Mouse (Mus musculus) gastrocnemius, postnatal 36 days (tissue): ENCODE measurements around the gene Rnf8. TPM values are rescaled to one million over a fixed set of nuclear protein-coding genes. Genes with fewer than 3 reads are reported as not detected.
"Not testable (repeated sequence)": the region's sequence is repeated elsewhere in the genome, so short reads cannot be mapped to it uniquely, and the experiment has no call there.

Source experiments
- DNase-seq, 2 experiments: peaks; one replicate each; pipeline ENCODE4 v3.0.0; 2022
- intact Hi-C: fragments of 180-260 bp; cut with DNase I; formaldehyde crosslinking; loops from one replicate; pipeline ENCODE4 v1.15.1; 2025
- long read RNA-seq, 2 experiments: library from polyadenylated mRNA; stranded (forward); transcript quantifications; one replicate each; pipeline ENCODE4 v2.0.0; 2021
- total RNA-seq, 2 experiments: library from RNA; stranded (reverse); gene quantifications; 2 replicates each; pipeline ENCODE4 v1.2.3; 2021

The Rnf8 gene
- 10 to 100 TPM; 17.9 to 22.4 TPM for total RNA-seq
- long read RNA-seq, experiment 1, full-length matches to known transcripts, result 26 of 29 reads
- long read RNA-seq, experiment 1, partial matches to known transcripts, result 3 of 29 reads
- long read RNA-seq, experiment 1, other reads (novel, unspliced or antisense), result 0 of 29 reads
- long read RNA-seq, experiment 2, full-length matches to known transcripts, result 35 of 36 reads
- long read RNA-seq, experiment 2, partial matches to known transcripts, result 0 of 36 reads
- long read RNA-seq, experiment 2, other reads (novel, unspliced or antisense), result 1 of 36 reads

DNA sequence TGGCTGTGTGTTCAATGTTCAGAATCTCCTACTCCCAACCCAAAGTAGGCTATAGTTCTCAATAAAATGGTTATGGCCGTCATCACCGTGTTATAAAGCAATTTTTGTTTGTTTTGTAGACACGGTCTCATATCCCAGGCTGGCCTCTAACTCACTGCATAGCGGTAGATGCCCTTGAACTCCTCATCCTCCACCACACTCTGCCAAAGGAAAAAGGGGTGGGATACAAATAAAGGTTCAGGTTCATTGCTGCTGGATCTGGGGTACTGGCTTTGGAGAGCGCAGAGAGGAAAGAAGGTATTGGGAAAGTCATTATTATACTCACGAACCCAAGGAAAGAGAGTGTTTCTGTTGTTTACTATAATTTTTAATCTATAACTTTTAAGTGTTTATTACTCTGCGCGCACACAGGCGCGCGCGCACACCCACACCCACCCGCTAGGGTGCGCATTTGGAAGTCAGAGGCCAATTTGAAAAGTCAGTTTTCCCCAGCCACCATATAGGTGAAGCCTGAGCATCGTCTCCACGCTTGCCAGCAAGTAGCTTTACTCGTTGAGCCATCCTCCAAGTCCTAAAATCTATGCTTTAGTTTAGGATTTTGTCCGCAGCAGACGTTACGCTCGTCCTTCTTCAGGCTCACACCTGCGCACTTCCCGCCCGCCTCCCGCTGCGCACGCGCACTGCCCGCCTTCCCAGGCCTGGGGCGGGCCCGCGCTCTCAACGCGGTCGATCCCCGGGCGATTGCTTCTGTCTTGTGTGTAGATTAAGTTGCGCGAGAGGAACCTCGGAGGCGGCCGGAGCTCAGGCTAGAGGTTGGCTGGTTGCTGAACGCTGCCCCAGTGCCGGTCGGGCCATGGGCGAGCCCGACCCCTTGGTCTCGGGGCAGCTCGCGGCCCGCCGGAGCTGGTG is at the start of gene Rnf8, which contains the start of gene Gm28043:
Rnf8 (plus strand) TSS at position 676 of the 909 bp plus-strand sequence.
Gm28043 (plus strand) TSS at position 762 of the 909 bp plus-strand sequence.
- DNase-seq, result peak; percentile 89
- intact Hi-C loops, result loop anchor here (5.0 kb wide), 1 partner anchor 268 kb away; no protein-coding TSS in a partner anchor

DNA sequence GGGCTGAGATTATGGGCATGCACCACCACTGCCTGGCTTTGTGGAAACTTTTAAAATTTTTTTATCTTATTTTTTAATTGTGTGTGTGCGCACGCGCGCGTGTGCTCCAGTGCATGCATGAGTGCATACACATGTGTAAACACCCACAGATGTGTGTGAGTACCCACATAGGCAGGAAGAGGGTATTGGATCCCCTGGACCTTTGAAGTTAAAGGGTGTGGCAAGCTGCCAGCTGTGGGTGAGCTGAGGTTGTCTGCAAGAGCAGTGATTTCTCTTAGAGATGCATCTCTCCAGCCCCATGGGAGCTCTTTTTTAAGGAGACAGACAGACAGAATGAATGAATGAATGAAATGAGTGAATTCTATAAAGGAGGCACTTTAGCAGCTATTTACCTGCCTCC is 49.1 kb upstream of the Rnf8 start:
- DNase-seq, result no peak
- intact Hi-C loops, result no loop called here

- no peak for DNase-seq
- intact Hi-C loops, result no loop called here
These were observed 46.2 kb upstream of the Rnf8 start for GRCm38 (mm10) chr17:29568435-29568834.

DNA sequence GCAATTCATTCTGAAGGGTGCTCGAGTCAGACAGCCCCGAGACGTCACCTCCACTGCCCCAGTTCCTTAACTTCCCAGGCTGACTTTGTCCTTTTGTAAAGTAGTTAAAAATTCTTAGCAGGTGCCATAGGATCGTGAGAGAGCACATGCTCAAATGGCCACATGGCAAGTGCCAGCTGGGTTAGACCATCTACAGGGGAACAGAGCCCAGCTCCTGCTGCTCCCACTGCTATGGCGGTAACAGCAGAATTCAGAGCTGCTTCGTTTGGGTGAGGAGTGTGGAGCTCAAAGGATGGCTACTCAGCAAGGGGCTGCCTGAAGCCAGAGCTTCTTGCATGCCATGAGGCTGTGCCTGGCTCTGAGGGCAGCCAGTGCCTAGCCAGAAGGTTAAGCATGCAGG is 44.8 kb upstream of the Rnf8 start:
- DNase-seq, result no peak
- intact Hi-C loops, result no loop called here

DNA sequence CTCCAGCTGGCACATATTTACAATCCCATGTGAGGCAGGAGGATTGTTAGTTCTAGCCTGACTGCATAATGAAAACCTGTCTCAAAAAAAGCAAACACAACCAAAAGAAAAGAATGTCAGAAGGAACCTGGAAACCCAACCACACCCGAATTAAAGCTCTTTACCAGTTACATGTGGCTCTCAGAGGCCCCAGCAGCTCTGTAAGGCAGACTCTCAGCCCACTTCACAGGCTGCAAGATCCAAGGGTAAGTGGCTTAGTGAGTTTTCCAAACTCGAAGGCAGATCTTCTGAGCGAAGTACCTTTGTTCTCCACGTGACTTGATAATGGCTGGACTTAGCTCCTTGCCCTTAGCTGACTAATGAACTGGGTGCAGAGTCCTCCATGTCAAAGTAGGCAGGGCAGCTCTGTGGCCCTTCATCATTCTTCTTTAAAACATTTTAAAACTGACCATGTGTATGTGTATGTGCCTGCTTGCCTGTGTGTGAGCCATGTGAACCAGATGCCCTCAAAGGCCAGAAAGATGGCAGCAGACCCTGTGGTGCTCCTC is 34.9 kb upstream of the Rnf8 start:
- no peak for DNase-seq
- intact Hi-C loops, result no loop called here

DNA sequence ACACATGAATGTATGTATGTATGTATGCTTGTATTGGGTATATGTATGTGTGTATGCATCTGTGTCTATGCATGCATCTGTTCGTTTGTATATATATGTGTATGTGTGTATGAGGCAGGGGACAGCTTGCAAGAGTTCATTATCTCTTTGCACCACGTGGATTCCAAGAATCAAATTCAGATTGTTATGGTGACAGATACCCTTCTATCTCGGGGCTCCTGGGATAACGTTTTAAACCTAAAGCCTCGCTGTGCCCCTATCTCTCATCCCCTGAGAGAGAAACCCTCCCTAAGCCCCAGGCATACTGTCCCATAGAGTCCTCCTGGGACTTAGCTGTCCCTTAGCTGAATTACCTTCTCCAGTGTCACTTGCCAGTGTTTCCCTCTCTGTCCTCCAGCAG is 31.0 kb upstream of the Rnf8 start:
- intact Hi-C loops, result no loop called here
- DNase-seq, result no peak

DNA sequence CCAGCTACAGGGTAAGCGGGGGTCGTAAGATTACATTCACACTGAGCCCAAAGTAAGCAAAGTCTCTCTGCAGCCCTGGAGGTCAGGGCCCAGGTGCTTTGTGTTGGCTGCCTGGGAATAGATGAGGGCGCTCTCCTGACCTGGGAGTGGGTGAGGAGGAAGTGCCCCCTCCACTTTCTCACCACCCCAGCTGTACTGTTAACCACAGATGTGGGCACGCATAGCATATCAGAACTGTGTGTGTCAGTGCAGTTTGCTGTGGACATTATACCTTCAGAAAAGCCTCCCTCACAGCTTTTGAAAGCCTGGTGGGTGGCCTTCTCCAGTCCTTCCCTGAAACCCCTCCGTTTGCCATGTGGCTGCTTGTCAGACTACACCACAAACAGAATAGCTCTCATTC is 30.3 kb upstream of the Rnf8 start:
- intact Hi-C loops, result no loop called here
- no peak for DNase-seq

DNA sequence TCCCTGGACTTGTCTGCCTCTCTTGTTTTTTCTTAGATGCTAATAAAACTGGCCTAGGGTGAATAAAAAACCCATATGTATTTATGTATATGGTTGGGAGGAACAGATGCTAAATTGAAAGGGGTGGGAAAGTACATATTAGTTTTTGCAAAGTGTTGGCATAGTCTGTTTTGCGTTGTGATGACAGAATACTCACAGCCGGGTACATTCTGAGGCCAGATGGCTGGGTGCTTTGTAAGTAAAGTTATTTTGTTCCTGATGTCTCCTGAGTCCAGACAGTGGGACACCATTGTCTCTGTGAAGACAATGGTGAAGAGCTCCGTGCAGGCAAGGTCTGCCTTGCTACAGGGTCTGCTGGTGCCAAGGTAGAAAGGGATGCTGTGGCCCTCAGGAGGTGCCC is 29.9 kb upstream of the Rnf8 start:
- intact Hi-C loops, result no loop called here
- DNase-seq, result no peak

DNA sequence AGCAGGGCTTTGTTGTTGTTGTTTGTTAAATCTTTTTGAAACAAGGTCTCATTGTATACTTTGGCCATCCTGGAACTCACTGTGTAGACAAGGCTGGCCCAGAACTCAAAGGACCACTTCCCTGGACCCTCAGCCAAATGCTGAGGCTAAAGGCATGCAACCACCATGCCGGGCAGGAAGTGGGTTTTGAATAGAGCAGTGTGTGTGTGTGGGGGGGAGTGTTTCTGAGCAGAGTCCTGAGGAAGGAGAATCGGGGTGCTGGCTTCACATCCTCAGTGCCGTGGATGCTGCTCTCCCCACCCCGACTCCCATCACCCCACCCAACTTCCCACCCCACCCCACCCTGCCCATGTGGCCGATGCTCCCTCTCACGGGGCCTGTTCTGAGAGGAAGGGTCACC is 29.1 kb upstream of the Rnf8 start:
- intact Hi-C loops, result no loop called here
- no peak for DNase-seq

DNA sequence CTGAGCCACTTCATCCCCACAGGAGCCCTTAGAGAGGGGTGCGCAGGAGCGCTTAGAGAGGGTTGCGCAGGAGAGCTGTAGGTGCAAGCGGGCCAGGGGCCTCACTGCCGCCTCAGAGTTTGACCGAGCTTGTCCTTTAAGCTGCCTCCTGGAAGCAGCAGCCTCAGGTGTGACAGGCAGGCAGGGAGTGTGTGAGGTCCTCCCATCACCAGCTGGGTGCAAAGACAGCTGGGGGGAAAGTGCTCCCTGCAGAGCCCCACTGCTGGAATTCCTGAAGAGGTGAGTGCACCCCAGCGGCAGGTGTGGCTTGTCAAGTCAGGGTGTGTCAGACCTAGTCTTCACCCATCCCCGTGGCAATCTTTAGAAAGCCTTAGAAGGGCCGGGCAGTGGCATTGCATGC is 27.7 kb upstream of the Rnf8 start:
- intact Hi-C loops, result no loop called here
- DNase-seq, result no peak

- intact Hi-C loops, result no loop called here
- DNase-seq, result no peak
These were observed 25.2 kb upstream of the Rnf8 start for GRCm38 (mm10) chr17:29589221-29589898.

GRCm38 (mm10) chr17:29595891-29596770 is 18.5 kb upstream of the Rnf8 start:
- intact Hi-C loops, result no loop called here
- no peak for DNase-seq

GRCm38 (mm10) chr17:29596771-29597132 is 17.8 kb upstream of the Rnf8 start:
- DNase-seq, result no peak
- intact Hi-C loops, result no loop called here

- intact Hi-C loops, result no loop called here
These were observed 15.5 kb upstream of the Rnf8 start for GRCm38 (mm10) chr17:29599051-29599450.

DNA sequence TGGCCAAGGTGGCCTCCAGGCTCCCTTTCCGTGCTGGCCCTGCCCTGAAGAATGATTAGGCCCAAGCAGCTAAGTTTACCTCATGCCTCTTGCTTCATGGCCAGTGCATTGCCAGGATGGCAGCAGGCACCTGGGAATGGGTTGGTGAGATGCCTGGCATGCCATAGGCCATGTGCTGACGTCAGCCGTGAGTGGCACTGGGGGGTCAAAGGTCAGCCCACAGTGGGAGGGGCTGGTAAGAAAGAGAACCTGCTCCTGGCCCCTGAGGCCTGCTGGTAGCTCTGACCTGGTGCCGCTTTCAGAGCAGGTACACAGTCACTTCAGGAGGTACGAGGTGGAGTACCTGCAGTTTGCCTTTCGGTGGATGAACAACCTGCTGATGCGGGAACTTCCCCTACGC is 15.1 kb upstream of the Rnf8 start:
- DNase-seq, result no peak
- intact Hi-C loops, result no loop called here

More at GRCm38 (mm10) chr17:29599051-29599450, 15.5 kb upstream of the Rnf8 start:
- DNase-seq, result no peak

GRCm38 (mm10) chr17:29601391-29601790 is 13.2 kb upstream of the Rnf8 start:
- intact Hi-C loops, result loop anchor here (5.0 kb wide), 1 partner anchor 171 kb away; no protein-coding TSS in a partner anchor
- DNase-seq, result no peak

GRCm38 (mm10) chr17:29603283-29603682 is 11.3 kb upstream of the Rnf8 start:
- intact Hi-C loops, result loop anchor here (5.0 kb wide), 1 partner anchor 169 kb away; no protein-coding TSS in a partner anchor

GRCm38 (mm10) chr17:29613453-29613852 is 1.1 kb upstream of the Rnf8 start:
- DNase-seq, result not testable (repeated sequence)
- intact Hi-C loops, result loop anchor here (5.0 kb wide), 1 partner anchor 269 kb away; no protein-coding TSS in a partner anchor

More at GRCm38 (mm10) chr17:29603283-29603682, 11.3 kb upstream of the Rnf8 start:
- peak; percentile 69 for DNase-seq

GRCm38 (mm10) chr17:29615024-29615551 is 498 bp downstream of the Rnf8 start:
- intact Hi-C loops, result no loop called here
- no peak for DNase-seq
